Mouse (Mus musculus) stomach, postnatal 0 days (tissue): Measurements from ENCODE around the gene Stpg4. TPM values are rescaled to one million over a fixed set of nuclear protein-coding genes. Genes with fewer than 3 reads are reported as not detected.

Experiments
- ATAC-seq: fragments of 200-750 bp; cut with Nextera tagmentation; 2 replicates; pipeline ENCODE4 v1.8.0; 2017; ENCODE audit not compliant: low FRiP score, low TSS enrichment
- DNase-seq: peaks from one replicate; pipeline ENCODE4 v3.0.0-alpha.2; 2016; ENCODE audit warnings: low spot score
- H3K27ac ChIP-seq: fragments of 300-500 bp; sonication (generic); replicated peaks from 2 replicates; pipeline ENCODE4 v1.5.1; 2014; ENCODE audit warnings: mild to moderate bottlenecking, control low read depth
- H3K27me3 ChIP-seq: fragments of 300-500 bp; sonication (generic); 2 replicates; pipeline ENCODE4 v1.6.1; 2014; ENCODE audit warnings: low read length; ENCODE audit not compliant: control insufficient read depth, insufficient read depth
- H3K36me3 ChIP-seq: fragments of 300-500 bp; sonication (generic); 2 replicates; pipeline ENCODE4 v1.6.1; 2014; ENCODE audit warnings: low read length, mixed read lengths; ENCODE audit not compliant: control insufficient read depth, insufficient read depth
- H3K4me1 ChIP-seq: fragments of 300-500 bp; sonication (generic); replicated peaks from 2 replicates; pipeline ENCODE4 v1.6.1; 2014; ENCODE audit warnings: antibody characterized with exemption; ENCODE audit not compliant: control insufficient read depth, insufficient read depth
- H3K4me2 ChIP-seq: fragments of 300-500 bp; sonication (generic); replicated peaks from 2 replicates; pipeline ENCODE4 v1.6.1; 2014; ENCODE audit warnings: low read depth, mild to moderate bottlenecking, control low read depth, moderate library complexity
- H3K4me3 ChIP-seq: fragments of 300-500 bp; sonication (generic); 2 replicates; pipeline ENCODE4 v1.5.1; 2014; ENCODE audit warnings: low read depth, low read length, control low read depth
- H3K9ac ChIP-seq: fragments of 300-500 bp; sonication (generic); 2 replicates; pipeline ENCODE4 v1.6.1; 2014; ENCODE audit warnings: mild to moderate bottlenecking, low read length, control low read depth, mixed read lengths
- H3K9me3 ChIP-seq: fragments of 300-500 bp; sonication (generic); 2 replicates; pipeline ENCODE4 v1.6.1; 2016; ENCODE audit warnings: low read length; ENCODE audit not compliant: control insufficient read depth
- CTCF ChIP-seq: IDR thresholded peaks from 2 replicates; pipeline ENCODE4 v1.5.1; 2016; ENCODE audit warnings: antibody characterized with exemption, low read depth, mild to moderate bottlenecking, moderate library complexity
- EP300 ChIP-seq: optimal IDR thresholded peaks from 2 replicates; pipeline ENCODE3; 2016; ENCODE audit warnings: antibody characterized with exemption
- WGBS: fragments of 180-500 bp; shearing (Covaris S2); extraction: QIAGEN DNeasy Blood & Tissue Kit; methylation state at CpG from one replicate; pipeline ENCODE4 v1.1.7; 2014; 5-methylcytosine and 5-hydroxymethylcytosine counted together
- polyA plus RNA-seq: library from polyadenylated mRNA; unstranded; fragments of >200 nt; fragmentation: Nextera tagmentation; extraction: Ambion mirVana; gene quantifications from 2 replicates; pipeline ENCODE4 v1.2.1, GENCODE M21; 2015

The Stpg4 gene
- polyA plus RNA-seq, 1 experiment from 2014 or later, result not detected

DNA sequence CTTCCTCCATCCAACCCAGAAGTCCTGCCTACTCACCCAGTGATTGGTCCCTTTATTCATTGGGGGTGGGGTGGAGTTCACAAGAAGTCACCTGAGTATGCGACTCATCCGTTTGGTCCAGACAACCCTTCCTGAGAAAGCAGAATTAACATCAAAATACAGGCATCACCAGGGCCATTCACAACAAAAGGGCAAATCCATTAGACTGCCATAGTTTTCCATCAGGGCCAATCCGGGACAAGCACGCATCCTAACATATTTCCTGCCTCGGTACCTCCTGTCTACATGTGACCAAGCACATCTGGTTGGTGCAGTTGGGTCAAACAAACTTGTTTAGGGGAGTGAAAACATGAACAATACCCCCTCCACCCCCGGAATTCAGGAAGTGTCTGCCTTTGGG lies 44.1 kb upstream of the Stpg4 start:
- Histone ChIP-seq H3K9ac (no peak overlapping the region), H3K27me3 (no peaks in the 10 kb centered on the region), H3K27ac (no peak overlapping the region), H3K4me1 (peaks cover 8% of the 10 kb centered on the region; the same call in 1 of the 2 replicates), H3K4me2 (no peak overlapping the region), H3K36me3 (no peaks in the 10 kb centered on the region), H3K9me3 (no peaks in the 10 kb centered on the region), H3K4me3 (no peak overlapping the region)
- DNase-seq, result no peak
- no peak for ATAC-seq
- TF ChIP-seq EP300 (no peak), CTCF (no peak)
- WGBS, result 76% methylated on average over 6 of the region's 6 CpGs

DNA sequence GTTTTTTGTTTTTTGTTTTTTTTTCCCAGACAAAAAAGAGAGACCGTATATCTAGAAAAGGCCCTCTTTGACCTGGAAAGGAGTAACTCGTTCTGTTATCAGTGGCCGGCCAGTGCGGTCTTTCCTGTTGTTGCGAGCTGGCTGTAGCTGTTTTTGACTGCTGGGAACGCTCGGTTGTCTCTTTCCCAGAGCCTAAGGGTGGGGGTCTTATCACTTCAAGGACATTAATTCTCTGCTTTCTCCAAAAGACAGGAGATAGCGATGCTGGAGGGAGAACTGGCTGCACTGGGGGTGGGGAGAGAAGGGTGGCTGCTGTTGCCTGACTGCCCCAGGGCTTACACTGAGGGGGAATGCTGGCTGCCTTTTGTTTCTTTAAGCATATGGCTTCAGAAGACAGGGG lies 43.3 kb upstream of the Stpg4 start:
- no peak for DNase-seq
- H3K4me1 ChIP-seq, result peaks cover 8% of the 10 kb centered on the region; the same call in 1 of the 2 replicates
- 61% methylated on average over 8 of the region's 8 CpGs for WGBS
- H3K36me3 ChIP-seq, result no peaks in the 10 kb centered on the region
- H3K27me3 ChIP-seq, result no peaks in the 10 kb centered on the region
- H3K27ac ChIP-seq, result no peak overlapping the region
- no peak for TF ChIP-seq CTCF
- TF ChIP-seq EP300, result no peak
- no peak overlapping the region for H3K4me2 ChIP-seq
- no peak for ATAC-seq
- H3K9ac ChIP-seq, result no peak overlapping the region
- H3K9me3 ChIP-seq, result no peaks in the 10 kb centered on the region
- no peak overlapping the region for H3K4me3 ChIP-seq

DNA sequence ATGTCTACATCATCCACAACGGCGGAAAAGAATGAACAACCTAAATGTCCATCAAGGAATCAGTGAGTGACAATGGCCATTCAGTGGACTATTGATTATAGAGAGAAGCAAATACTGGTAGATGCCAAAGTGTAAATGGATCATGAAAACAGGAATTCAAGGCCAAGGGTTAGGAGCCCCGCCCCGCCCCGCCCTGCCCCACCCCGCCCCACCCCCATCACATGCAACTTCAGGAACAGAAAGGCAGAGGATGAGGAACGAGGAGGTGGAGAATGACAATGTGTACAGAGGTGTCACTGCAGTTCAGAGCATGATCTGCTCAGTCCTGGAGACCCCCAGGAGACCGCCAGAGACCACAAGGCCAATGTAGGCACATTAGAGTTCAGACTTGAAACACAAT lies 42.7 kb upstream of the Stpg4 start:
- no peak for TF ChIP-seq EP300
- TF ChIP-seq CTCF, result no peak
- no peak overlapping the region for H3K27ac ChIP-seq
- peaks cover 8% of the 10 kb centered on the region; the same call in 1 of the 2 replicates for H3K4me1 ChIP-seq
- ATAC-seq (no peak), DNase-seq (no peak)
- H3K4me2 ChIP-seq, result no peak overlapping the region
- 52% methylated on average over 8 of the region's 8 CpGs for WGBS
- no peaks in the 10 kb centered on the region for H3K27me3 ChIP-seq
- no peak overlapping the region for H3K4me3 ChIP-seq
- no peaks in the 10 kb centered on the region for H3K36me3 ChIP-seq
- no peak overlapping the region for H3K9ac ChIP-seq
- no peaks in the 10 kb centered on the region for H3K9me3 ChIP-seq

DNA sequence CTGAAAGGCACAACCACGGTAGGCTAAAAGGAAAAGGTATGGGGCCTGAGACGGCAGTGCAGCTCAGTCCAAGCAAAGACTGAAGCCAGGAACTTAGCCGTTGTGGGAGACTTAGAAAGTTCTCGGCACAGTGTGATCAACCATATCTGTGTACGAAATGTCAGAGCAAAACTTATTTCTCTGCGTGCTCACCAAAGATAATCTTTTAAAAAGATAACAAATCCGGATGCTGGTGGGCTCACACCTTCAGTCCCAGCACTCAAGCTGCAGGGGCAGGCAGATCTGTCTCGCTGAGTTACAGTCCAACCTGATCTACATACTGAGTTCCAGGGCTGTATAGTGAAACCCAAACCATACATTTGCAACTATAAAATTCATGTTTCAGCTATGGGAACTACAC lies 41.9 kb upstream of the Stpg4 start:
- ATAC-seq (no peak), DNase-seq (no peak)
- Histone ChIP-seq H3K36me3 (no peaks in the 10 kb centered on the region), H3K27ac (no peak overlapping the region), H3K4me3 (no peak overlapping the region), H3K4me2 (no peak overlapping the region), H3K27me3 (no peaks in the 10 kb centered on the region), H3K9me3 (no peaks in the 10 kb centered on the region), H3K4me1 (peaks cover 6% of the 10 kb centered on the region; the same call in 1 of the 2 replicates), H3K9ac (no peak overlapping the region)
- TF ChIP-seq EP300 (no peak), CTCF (no peak)
- 70% methylated on average over 8 of the region's 8 CpGs for WGBS

DNA sequence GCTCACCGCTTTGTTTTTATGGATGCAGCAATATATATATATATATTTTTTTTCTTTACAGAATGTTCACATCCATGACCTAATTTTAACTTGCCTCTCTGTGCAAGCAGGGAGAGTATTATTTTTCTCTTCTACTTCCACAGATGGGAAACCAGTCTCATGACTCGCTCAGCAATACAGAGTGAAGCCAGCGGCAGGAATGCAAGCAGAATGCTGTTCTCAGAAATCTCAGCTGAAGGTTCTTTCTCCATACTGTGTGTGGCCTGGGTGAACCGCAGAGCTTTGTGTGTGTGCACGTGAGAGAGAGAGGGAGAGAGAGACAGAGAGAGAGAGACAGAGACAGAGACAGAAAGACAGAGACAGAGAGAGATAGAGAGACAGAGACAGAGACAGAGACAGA lies 41.1 kb upstream of the Stpg4 start:
- no peaks in the 10 kb centered on the region for H3K36me3 ChIP-seq
- H3K27me3 ChIP-seq, result no peaks in the 10 kb centered on the region
- H3K4me2 ChIP-seq, result no peak overlapping the region
- no peak overlapping the region for H3K4me3 ChIP-seq
- DNase-seq (no peak), ATAC-seq (no peak)
- WGBS, result 52% methylated on average over 5 of the region's 5 CpGs
- no peak overlapping the region for H3K9ac ChIP-seq
- H3K27ac ChIP-seq, result no peak overlapping the region
- no peaks in the 10 kb centered on the region for H3K9me3 ChIP-seq
- TF ChIP-seq EP300, result no peak
- no peak for TF ChIP-seq CTCF
- peaks cover 4% of the 10 kb centered on the region; the same call in 1 of the 2 replicates for H3K4me1 ChIP-seq

DNA sequence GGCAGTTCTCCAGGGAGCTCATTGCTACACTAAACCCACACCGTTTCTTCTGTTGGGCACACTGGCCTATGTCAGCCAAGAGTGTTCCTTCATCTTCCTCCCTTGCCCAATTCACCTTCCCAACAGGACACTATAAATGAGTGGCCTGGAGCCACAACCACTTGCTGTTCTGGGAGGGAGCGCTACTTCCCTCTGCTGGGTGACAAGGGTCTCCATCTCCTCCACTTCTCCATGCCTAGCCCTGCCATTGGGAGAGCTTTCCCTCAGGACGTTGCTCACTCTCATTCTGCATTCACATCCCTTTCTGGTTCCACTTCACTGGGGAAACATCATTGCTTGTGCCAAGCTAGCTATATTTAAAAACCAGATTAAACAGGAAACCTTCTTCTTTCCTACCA lies 34.0 kb upstream of the Stpg4 start:
- Histone ChIP-seq H3K4me2 (no peak overlapping the region), H3K27me3 (no peaks in the 10 kb centered on the region), H3K4me3 (no peak overlapping the region), H3K27ac (no peak overlapping the region; the same call in 1 of the 2 replicates), H3K36me3 (no peaks in the 10 kb centered on the region), H3K9me3 (no peaks in the 10 kb centered on the region), H3K4me1 (peaks cover 11% of the 10 kb centered on the region), H3K9ac (no peak overlapping the region)
- ATAC-seq (no peak), DNase-seq (no peak)
- no peak for TF ChIP-seq EP300
- TF ChIP-seq CTCF, result peak; percentile 58
- 62% methylated on average over 3 of the region's 3 CpGs for WGBS
